Mouse (Mus musculus) embryonic facial prominence, embryonic 13.5 days (tissue): ENCODE results near the gene Btbd35f9. TPM values are rescaled to one million over a fixed set of nuclear protein-coding genes. Genes with fewer than 3 reads are reported as not detected.
"Not testable (repeated sequence)": the region's sequence is repeated elsewhere in the genome, so short reads cannot be mapped to it uniquely, and the experiment has no call there.

Experiments
- ATAC-seq: fragments of 200-750 bp; cut with Nextera tagmentation; 2 replicates; pipeline ENCODE4 v1.8.0; 2017; ENCODE audit warnings: low read depth; ENCODE audit not compliant: insufficient number of reproducible peaks, insufficient read depth, low FRiP score, low TSS enrichment
- H3K27ac ChIP-seq: fragments of 300-500 bp; sonication (generic); 2 replicates; pipeline ENCODE4 v1.5.1; 2015; ENCODE audit warnings: moderate library complexity, mild to moderate bottlenecking, inconsistent platforms
- H3K27me3 ChIP-seq: fragments of 300-500 bp; sonication (generic); 2 replicates; pipeline ENCODE4 v1.6.1; 2015; ENCODE audit warnings: mild to moderate bottlenecking, inconsistent platforms
- H3K36me3 ChIP-seq: fragments of 300-500 bp; sonication (generic); 2 replicates; pipeline ENCODE4 v1.6.1; 2015; ENCODE audit warnings: mild to moderate bottlenecking, inconsistent platforms
- H3K4me1 ChIP-seq: fragments of 300-500 bp; sonication (generic); 2 replicates; pipeline ENCODE4 v1.6.1; 2015; ENCODE audit warnings: inconsistent platforms
- H3K4me2 ChIP-seq: fragments of 300-500 bp; sonication (generic); 2 replicates; pipeline ENCODE4 v1.6.1; 2015; ENCODE audit warnings: moderate library complexity, mild to moderate bottlenecking, inconsistent platforms
- H3K4me3 ChIP-seq: fragments of 300-500 bp; sonication (generic); 2 replicates; pipeline ENCODE4 v1.5.1; 2015; ENCODE audit warnings: mild to moderate bottlenecking, inconsistent platforms
- H3K9ac ChIP-seq: fragments of 300-500 bp; sonication (generic); 2 replicates; pipeline ENCODE4 v1.6.1; 2015; ENCODE audit warnings: mild to moderate bottlenecking, inconsistent platforms
- H3K9me3 ChIP-seq: fragments of 300-500 bp; sonication (generic); 2 replicates; pipeline ENCODE4 v1.6.1; 2016; ENCODE audit warnings: inconsistent platforms
- WGBS: fragments of 180-500 bp; shearing (Covaris S2); methylation state at CpG from one replicate; pipeline ENCODE4 v1.1.7; 2015; ENCODE audit warnings: mixed read lengths; 5-methylcytosine and 5-hydroxymethylcytosine counted together
- polyA plus RNA-seq: library from polyadenylated mRNA; unstranded; fragments of >200 nt; fragmentation: Nextera tagmentation; extraction: Ambion mirVana; gene quantifications from 2 replicates; pipeline ENCODE4 v1.2.1, GENCODE M21; 2015

Gene Btbd35f9
- not detected in 2 replicates for polyA plus RNA-seq

DNA sequence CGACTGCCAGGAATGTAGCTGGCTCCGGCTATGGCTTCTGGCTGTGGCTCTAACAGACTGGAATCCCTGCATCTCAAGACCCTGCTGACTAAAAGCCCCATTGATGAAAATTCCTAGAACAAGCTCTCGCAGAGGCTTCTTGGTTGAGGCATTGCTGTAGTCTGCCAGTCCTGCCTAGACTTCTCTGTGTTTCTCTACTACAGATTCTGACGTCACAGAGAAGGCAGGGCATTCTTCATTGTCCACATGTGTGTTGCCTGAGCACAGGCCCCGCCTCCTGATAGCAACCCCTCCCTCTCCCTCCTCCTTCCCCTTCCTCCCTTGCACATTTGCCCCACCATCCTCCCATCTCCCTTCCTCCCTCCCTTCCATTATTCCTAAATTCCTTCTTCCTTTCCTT, at the start of gene Btbd35f9:
TSS of gene Btbd35f9 (minus strand) at position 101 of the 400 bp plus-strand sequence.
- not testable (repeated sequence) for H3K4me3 ChIP-seq, H3K9me3 ChIP-seq, H3K36me3 ChIP-seq, H3K4me1 ChIP-seq, H3K27me3 ChIP-seq, ATAC-seq, H3K9ac ChIP-seq, H3K27ac ChIP-seq, H3K4me2 ChIP-seq
- no CpG with 5 or more reads among the region's 5 CpGs for WGBS

Other genes starting within 250 kb of the Btbd35f9 start
- not detected in 2 replicates for gene Btbd35f6, start 205.0 kb downstream of the Btbd35f9 start, polyA plus RNA-seq
- gene Gm21870, start 174.7 kb downstream of the Btbd35f9 start, polyA plus RNA-seq, result not detected in 2 replicates
- gene Spin2g, start 77.2 kb upstream of the Btbd35f9 start, polyA plus RNA-seq, result not detected in 2 replicates